Mouse (Mus musculus) natural killer cell, adult 2 months (primary cell): Measurements from ENCODE around the gene Zfp30.

ENCODE experiments used
- DNase-seq, 2 experiments: peaks; one replicate each; pipeline ENCODE4 v3.0.0; 2022; ENCODE audit warnings: low spot score in 2 of 2

The Zfp30 gene

GRCm38 (mm10) chr7:29829804-29830203 lies 46.0 kb downstream of the Zfp30 start:
- DNase-seq, result no peak

GRCm38 (mm10) chr7:29836816-29837215 lies 53.0 kb downstream of the Zfp30 start:
- DNase-seq, result no peak

- DNase-seq, result no peak
These were observed 55.5 kb downstream of the Zfp30 start for GRCm38 (mm10) chr7:29839256-29839655.

GRCm38 (mm10) chr7:29842105-29842504 lies 58.3 kb downstream of the Zfp30 start:
- DNase-seq, result no peak
